Mouse (Mus musculus) heart, adult 10 weeks (tissue): Measurements from ENCODE around the gene Tbx18. TPM values are rescaled to one million over a fixed set of nuclear protein-coding genes. Genes with fewer than 3 reads are reported as not detected.

ENCODE experiments used
- polyA plus RNA-seq: library from polyadenylated mRNA; stranded (reverse); fragments of 350-450 nt; fragmentation: Illumina TruSeq; extraction: RNeasy Lipid Tissue Mini Kit (QIAGEN cat#74804); gene quantifications from one replicate; pipeline ENCODE4 v1.2.3, GENCODE M21; 2014; ENCODE audit warnings: low read depth, low replicate concordance

Tbx18 gene
- polyA plus RNA-seq: 3.4 TPM

GRCm38 (mm10) chr9:87730961-87731535 lies at the start of gene Tbx18:
Gene Tbx18 (minus strand): TSS chr9:87731260.

